Mouse (Mus musculus) midbrain, embryonic 11.5 days (tissue): ENCODE results near the gene Obp2a. TPM values are rescaled to one million over a fixed set of nuclear protein-coding genes. Genes with fewer than 3 reads are reported as not detected.

Source experiments
- ATAC-seq: fragments of 200-750 bp; cut with Nextera tagmentation; 2 replicates; pipeline ENCODE4 v1.8.0; 2017; ENCODE audit warnings: moderate TSS enrichment, moderate library complexity; ENCODE audit not compliant: low FRiP score
- DNase-seq: peaks from one replicate; pipeline ENCODE4 v3.0.0; 2015; ENCODE audit warnings: low spot score; ENCODE audit errors: missing footprints
- H3K27ac ChIP-seq: fragments of 300-500 bp; sonication (generic); 2 replicates; pipeline ENCODE4 v1.5.1; 2014; ENCODE audit warnings: low read depth, low read length
- H3K27me3 ChIP-seq: fragments of 300-500 bp; sonication (generic); 2 replicates; pipeline ENCODE4 v1.6.1; 2014; ENCODE audit warnings: mild to moderate bottlenecking, low read length, moderate library complexity, mixed read lengths; ENCODE audit not compliant: control insufficient read depth, insufficient read depth
- H3K36me3 ChIP-seq: fragments of 300-500 bp; sonication (generic); 2 replicates; pipeline ENCODE4 v1.6.1; 2014; ENCODE audit warnings: mild to moderate bottlenecking, low read length, moderate library complexity, mixed read lengths; ENCODE audit not compliant: control insufficient read depth, insufficient read depth
- H3K4me1 ChIP-seq: fragments of 300-500 bp; sonication (generic); 2 replicates; pipeline ENCODE4 v1.6.1; 2014; ENCODE audit warnings: low read length; ENCODE audit not compliant: control insufficient read depth, insufficient read depth
- H3K4me2 ChIP-seq: fragments of 300-500 bp; sonication (generic); 2 replicates; pipeline ENCODE4 v1.6.1; 2014; ENCODE audit warnings: mild to moderate bottlenecking, moderate library complexity
- H3K4me3 ChIP-seq: fragments of 300-500 bp; sonication (generic); 2 replicates; pipeline ENCODE4 v1.5.1; 2014; ENCODE audit warnings: low read depth, low read length
- H3K9ac ChIP-seq: fragments of 300-500 bp; sonication (generic); 2 replicates; pipeline ENCODE4 v1.6.1; 2014; ENCODE audit warnings: low read length
- H3K9me3 ChIP-seq: fragments of 300-500 bp; sonication (generic); 2 replicates; pipeline ENCODE4 v1.6.1; 2016; ENCODE audit warnings: low read length; ENCODE audit not compliant: control insufficient read depth
- WGBS: fragments of 180-500 bp; shearing (Covaris S2); extraction: QIAGEN DNeasy Blood & Tissue Kit; methylation state at CpG from one replicate; pipeline ENCODE4 v1.1.7; 2014; 5-methylcytosine and 5-hydroxymethylcytosine counted together
- polyA plus RNA-seq: library from polyadenylated mRNA; unstranded; fragments of >200 nt; fragmentation: Nextera tagmentation; extraction: Ambion mirVana; gene quantifications from 2 replicates; pipeline ENCODE4 v1.2.1, GENCODE M21; 2014

Obp2a gene
- polyA plus RNA-seq, 1 experiment from 2014 or later: not detected

GRCm38 (mm10) chr2:25741671-25742070 lies 41.8 kb downstream of the Obp2a start:
- H3K9me3 ChIP-seq: no peaks in the 10 kb centered on the region
- H3K27ac ChIP-seq: no peak overlapping the region
- no peaks in the 10 kb centered on the region for H3K36me3 ChIP-seq
- H3K27me3 ChIP-seq: no peaks in the 10 kb centered on the region
- H3K4me2 ChIP-seq: no peak overlapping the region
- no peak overlapping the region for H3K9ac ChIP-seq
- no peak for ATAC-seq
- no peaks in the 10 kb centered on the region for H3K4me1 ChIP-seq
- no peak for DNase-seq
- H3K4me3 ChIP-seq: no peak overlapping the region
- WGBS: 85% methylated on average over 1 of the region's 1 CpGs

Other genes starting within 250 kb of the Obp2a start
- 0.18 and 0.25 TPM in 2 replicates for gene Clic3, start 243.2 kb upstream of the Obp2a start, polyA plus RNA-seq
- gene Paxx, start 238.9 kb upstream of the Obp2a start, polyA plus RNA-seq: 21.9 and 23.2 TPM in 2 replicates
- gene Ptgds, start 230.0 kb upstream of the Obp2a start, polyA plus RNA-seq: 0.26 TPM in 1 of 2 replicates, not detected in the other
- not detected in 2 replicates for gene Lcn12, start 206.1 kb upstream of the Obp2a start, polyA plus RNA-seq
- 65.9 and 66.4 TPM in 2 replicates for gene Fbxw5, start 199.3 kb upstream of the Obp2a start, polyA plus RNA-seq
- 3.6 TPM in 2 replicates for gene C8g, start 198.3 kb upstream of the Obp2a start, polyA plus RNA-seq
- gene Traf2, start 153.1 kb upstream of the Obp2a start, polyA plus RNA-seq: 29.0 and 31.6 TPM in 2 replicates
- 385 TPM in 2 replicates for gene Edf1, start 142.2 kb upstream of the Obp2a start, polyA plus RNA-seq
- 1.4 and 2.2 TPM in 2 replicates for gene Mamdc4, start 125.2 kb upstream of the Obp2a start, polyA plus RNA-seq
- 158 and 159 TPM in 2 replicates for gene Phpt1, start 124.8 kb upstream of the Obp2a start, polyA plus RNA-seq
- gene Ajm1, start 118.3 kb upstream of the Obp2a start, polyA plus RNA-seq: 0.07 and 0.10 TPM in 2 replicates
- 49.2 and 51.2 TPM in 2 replicates for gene Rabl6, start 91.5 kb upstream of the Obp2a start, polyA plus RNA-seq
- gene Ccdc183, start 82.4 kb upstream of the Obp2a start, polyA plus RNA-seq: 0.25 and 0.28 TPM in 2 replicates
- 17.9 and 19.1 TPM in 2 replicates for gene Tmem141, start 78.0 kb upstream of the Obp2a start, polyA plus RNA-seq
- gene Fcna, start 72.0 kb upstream of the Obp2a start, polyA plus RNA-seq: 1.3 and 1.6 TPM in 2 replicates
- not detected in 2 replicates for gene Lcn8, start 46.9 kb upstream of the Obp2a start, polyA plus RNA-seq
- not detected in 2 replicates for gene Lcn5, start 42.1 kb upstream of the Obp2a start, polyA plus RNA-seq
- gene Lcn6, start 23.3 kb upstream of the Obp2a start, polyA plus RNA-seq: not detected in 2 replicates
- gene Lcn10, start 17.3 kb upstream of the Obp2a start, polyA plus RNA-seq: not detected in 2 replicates
- 57.1 and 59.7 TPM in 2 replicates for gene Bmyc, start 6.7 kb downstream of the Obp2a start, polyA plus RNA-seq
- not detected in 2 replicates for gene Obp2b, start 37.0 kb downstream of the Obp2a start, polyA plus RNA-seq
- gene Lcn3, start 65.5 kb downstream of the Obp2a start, polyA plus RNA-seq: not detected in 2 replicates
- not detected in 2 replicates for gene Lcn11, start 77.0 kb downstream of the Obp2a start, polyA plus RNA-seq
- not detected in 2 replicates for gene Gm13539, start 82.2 kb downstream of the Obp2a start, polyA plus RNA-seq
- gene Glt6d1, start 115.8 kb downstream of the Obp2a start, polyA plus RNA-seq: not detected in 2 replicates
- not detected in 2 replicates for gene Lcn9, start 123.1 kb downstream of the Obp2a start, polyA plus RNA-seq
- not detected in 2 replicates for gene Sohlh1, start 147.2 kb downstream of the Obp2a start, polyA plus RNA-seq
- 0.23 and 0.32 TPM in 2 replicates for gene Kcnt1, start 163.7 kb downstream of the Obp2a start, polyA plus RNA-seq